Mouse (Mus musculus): ENCODE results near the gene Cage1. TPM values are rescaled to one million over a fixed set of nuclear protein-coding genes. Genes with fewer than 3 reads are reported as not detected.

The Cage1 gene
- polyA plus RNA-seq, 1 experiment from 2014 or later = 0.94 TPM

DNA sequence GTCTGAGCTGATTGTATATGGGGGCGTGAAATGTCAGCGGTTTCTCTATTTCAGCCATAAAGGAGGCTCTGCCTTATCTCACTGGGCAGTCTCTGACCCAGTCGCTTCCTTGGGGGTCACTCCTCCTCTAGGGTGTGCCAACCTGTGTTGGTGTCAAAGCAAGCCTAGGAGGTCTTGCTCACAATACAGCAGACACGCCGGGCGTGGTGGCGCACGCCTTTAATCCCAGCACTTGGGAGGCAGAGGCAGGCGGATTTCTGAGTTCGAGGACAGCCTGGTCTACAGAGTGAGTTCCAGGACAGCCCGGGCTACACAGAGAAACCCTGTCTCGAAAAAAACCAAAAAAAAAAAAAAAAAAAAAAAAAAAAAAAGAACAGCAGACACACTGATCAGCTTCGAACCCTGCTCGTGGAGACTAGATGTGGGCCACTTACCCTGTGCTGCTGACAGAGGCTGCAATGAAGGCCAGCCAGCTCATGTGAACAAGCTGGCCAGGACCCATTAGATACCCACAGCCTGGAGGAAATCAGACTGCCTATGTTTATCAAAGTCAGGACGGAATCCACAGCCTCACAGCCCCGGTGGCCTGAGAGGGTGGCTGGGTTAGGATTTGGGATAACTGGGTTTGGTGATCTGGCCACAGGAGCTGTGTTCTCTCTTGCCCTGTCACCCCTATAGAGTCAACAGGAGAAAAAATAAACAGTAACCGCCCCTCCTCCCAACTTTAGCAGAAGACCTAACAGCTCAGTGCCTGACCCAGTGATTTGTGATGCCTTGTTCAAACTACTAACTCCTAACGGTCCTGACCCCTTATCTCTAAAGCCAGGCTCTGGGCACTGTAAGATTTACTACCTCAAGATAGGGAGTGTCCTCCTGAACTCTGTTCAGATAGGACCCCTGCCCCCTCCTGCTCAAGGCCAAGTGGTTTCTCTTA, 36.8 kb upstream of the Cage1 start:
- H3K27me3 ChIP-seq (ENCODE audit: control insufficient read depth, insufficient read depth, low read length) = no peaks in the 10 kb centered on the region
- H3K4me3 ChIP-seq (ENCODE audit: low read depth, low read length) = no peak overlapping the region
- H3K4me1 ChIP-seq (ENCODE audit: control insufficient read depth, insufficient read depth, low read length) = peaks cover 16% of the 10 kb centered on the region
- ATAC-seq (replicated peaks; ENCODE audit: insufficient number of reproducible peaks, low FRiP score, low TSS enrichment) = peak; percentile 33; the same call in 1 of the 2 replicates
- H3K9me3 ChIP-seq (replicated peaks; ENCODE audit: control insufficient read depth, low read length) = no peaks in the 10 kb centered on the region
- H3K9ac ChIP-seq (ENCODE audit: low read depth, low read length) = peak overlapping the region; percentile 43
- peak overlapping the region; percentile 72 for H3K27ac ChIP-seq (ENCODE audit: low read depth, low read length)
- H3K4me2 ChIP-seq = peak overlapping the region; percentile 22; the same call in 1 of the 2 replicates
- no peaks in the 10 kb centered on the region for H3K36me3 ChIP-seq (ENCODE audit: control insufficient read depth, insufficient read depth, low read length)
- 61% methylated on average over 18 of the region's 18 CpGs for WGBS (ENCODE audit: insufficient replicate concordance)

DNA sequence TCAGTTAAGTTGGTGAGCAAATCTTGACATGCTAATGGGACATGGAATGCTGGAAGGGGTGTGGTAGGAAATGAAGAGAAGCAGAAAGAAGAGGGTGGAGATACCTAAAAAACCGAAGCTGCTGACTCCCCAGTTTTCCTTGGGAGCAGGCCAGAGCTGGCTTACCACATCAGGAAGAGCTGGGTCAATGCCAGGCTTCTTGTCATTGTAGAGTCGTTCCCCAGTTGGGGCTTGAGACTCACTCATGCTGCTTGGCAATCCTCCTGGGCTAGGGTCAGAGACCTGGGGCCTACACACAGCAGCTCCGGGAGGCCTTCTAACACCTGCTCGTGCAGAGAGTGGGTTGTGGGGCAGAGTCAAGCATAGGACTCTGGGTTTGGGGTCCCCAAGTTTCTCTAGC, 34.1 kb upstream of the Cage1 start:
- no peak for ATAC-seq (replicated peaks; ENCODE audit: insufficient number of reproducible peaks, low FRiP score, low TSS enrichment)
- no peak overlapping the region for H3K9ac ChIP-seq (ENCODE audit: low read depth, low read length)
- no peak overlapping the region for H3K4me3 ChIP-seq (ENCODE audit: low read depth, low read length)
- peaks cover 12% of the 10 kb centered on the region for H3K4me1 ChIP-seq (ENCODE audit: control insufficient read depth, insufficient read depth, low read length)
- no peak overlapping the region for H3K27ac ChIP-seq (ENCODE audit: low read depth, low read length)
- WGBS (ENCODE audit: insufficient replicate concordance) = 68% methylated on average over 4 of the region's 4 CpGs
- H3K27me3 ChIP-seq (ENCODE audit: control insufficient read depth, insufficient read depth, low read length) = no peaks in the 10 kb centered on the region
- H3K4me2 ChIP-seq = no peak overlapping the region
- no peaks in the 10 kb centered on the region for H3K9me3 ChIP-seq (replicated peaks; ENCODE audit: control insufficient read depth, low read length)
- H3K36me3 ChIP-seq (ENCODE audit: control insufficient read depth, insufficient read depth, low read length) = no peaks in the 10 kb centered on the region

DNA sequence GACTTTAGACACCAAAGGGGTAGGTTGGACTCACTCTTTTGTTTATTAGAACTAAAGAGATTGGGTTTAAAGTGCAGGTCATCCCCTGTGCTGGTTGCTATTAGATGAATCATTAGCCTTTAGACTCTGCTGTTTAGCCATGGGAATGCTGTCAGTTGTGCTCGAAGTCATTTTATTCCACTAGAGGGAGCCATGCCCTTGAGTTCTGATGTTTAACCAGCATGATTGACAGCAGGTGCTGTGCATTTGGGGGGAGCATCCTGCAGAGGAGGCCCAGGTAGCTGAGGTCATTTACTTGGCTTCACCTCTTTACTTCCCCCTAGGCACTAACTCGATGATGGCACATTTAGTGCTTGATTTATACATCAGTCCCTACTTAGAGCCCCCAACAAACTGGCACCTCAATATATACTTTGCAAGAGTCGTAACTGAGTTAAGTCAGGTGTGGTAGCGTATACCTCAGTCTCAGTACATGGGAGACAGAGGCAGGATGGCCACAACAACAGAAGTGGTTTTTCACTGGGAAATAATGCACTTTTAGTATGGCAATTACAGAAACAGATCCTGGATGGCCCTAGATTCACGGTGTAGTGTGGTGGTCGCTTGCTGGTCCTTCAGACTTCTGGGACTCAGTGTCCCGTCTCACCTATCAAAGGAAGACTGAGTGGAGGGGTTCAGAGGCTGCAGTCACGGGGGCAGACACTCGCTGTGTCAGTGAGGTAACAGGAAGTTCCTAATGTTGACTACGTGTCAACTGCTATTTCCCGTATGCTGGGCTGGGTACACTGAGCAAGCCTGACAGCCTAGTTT, 28.2 kb upstream of the Cage1 start:
- H3K4me2 ChIP-seq = no peak overlapping the region
- no peak overlapping the region for H3K27ac ChIP-seq (ENCODE audit: low read depth, low read length)
- H3K36me3 ChIP-seq (ENCODE audit: control insufficient read depth, insufficient read depth, low read length) = peaks cover 6% of the 10 kb centered on the region
- H3K9me3 ChIP-seq (replicated peaks; ENCODE audit: control insufficient read depth, low read length) = no peaks in the 10 kb centered on the region
- H3K9ac ChIP-seq (ENCODE audit: low read depth, low read length) = no peak overlapping the region
- WGBS (ENCODE audit: insufficient replicate concordance) = 70% methylated on average over 11 of the region's 11 CpGs
- ATAC-seq (replicated peaks; ENCODE audit: insufficient number of reproducible peaks, low FRiP score, low TSS enrichment) = no peak
- H3K4me1 ChIP-seq (ENCODE audit: control insufficient read depth, insufficient read depth, low read length) = no peaks in the 10 kb centered on the region
- no peaks in the 10 kb centered on the region for H3K27me3 ChIP-seq (ENCODE audit: control insufficient read depth, insufficient read depth, low read length)
- no peak overlapping the region for H3K4me3 ChIP-seq (ENCODE audit: low read depth, low read length)

DNA sequence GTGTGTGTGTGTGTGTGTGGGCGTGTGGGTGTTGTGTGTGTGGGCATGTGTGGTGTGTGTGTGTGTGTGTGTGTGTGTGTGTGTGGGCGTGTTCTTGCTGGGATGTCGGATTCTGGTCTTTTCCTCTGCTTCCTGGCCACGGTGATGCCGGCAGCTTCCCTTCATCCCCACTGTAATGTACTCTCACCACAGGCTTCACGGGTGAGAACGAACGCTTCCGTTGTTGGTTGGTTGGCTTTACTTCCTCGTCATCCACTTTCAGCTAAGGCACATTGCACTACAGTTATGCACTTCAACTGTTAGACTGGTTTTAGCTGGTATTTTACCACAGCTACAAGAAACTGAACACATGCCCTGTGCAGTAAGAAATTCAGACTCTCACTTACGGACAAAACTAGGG, 25.8 kb upstream of the Cage1 start:
- Histone ChIP-seq H3K9ac (ENCODE audit: low read depth, low read length) (no peak overlapping the region), H3K27me3 (ENCODE audit: control insufficient read depth, insufficient read depth, low read length) (no peaks in the 10 kb centered on the region), H3K9me3 (replicated peaks; ENCODE audit: control insufficient read depth, low read length) (no peaks in the 10 kb centered on the region), H3K4me1 (ENCODE audit: control insufficient read depth, insufficient read depth, low read length) (no peaks in the 10 kb centered on the region), H3K4me2 (no peak overlapping the region), H3K36me3 (ENCODE audit: control insufficient read depth, insufficient read depth, low read length) (peaks cover 16% of the 10 kb centered on the region), H3K4me3 (ENCODE audit: low read depth, low read length) (no peak overlapping the region), H3K27ac (ENCODE audit: low read depth, low read length) (no peak overlapping the region)
- no peak for ATAC-seq (replicated peaks; ENCODE audit: insufficient number of reproducible peaks, low FRiP score, low TSS enrichment)
- 88% methylated on average over 11 of the region's 11 CpGs for WGBS (ENCODE audit: insufficient replicate concordance)

DNA sequence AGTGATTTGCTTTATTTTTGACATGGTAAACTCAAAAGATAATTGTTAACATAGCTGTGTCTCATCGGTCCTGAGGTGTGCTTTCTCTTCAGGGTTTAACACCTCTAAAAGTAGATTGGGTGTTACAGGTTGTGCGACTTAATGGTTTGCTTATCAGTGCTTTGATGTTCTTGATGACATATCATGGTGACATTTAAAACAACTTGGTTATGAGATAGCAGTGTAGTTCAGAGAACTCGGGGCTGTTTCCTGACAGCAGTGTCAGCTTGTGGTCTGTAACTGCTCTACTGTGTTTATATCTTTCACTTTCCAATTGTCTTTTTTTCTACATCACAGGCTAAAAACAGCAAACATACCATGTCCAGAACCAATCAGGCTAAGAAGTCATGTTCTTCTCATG, 13.0 kb upstream of the Cage1 start:
- H3K36me3 ChIP-seq (ENCODE audit: control insufficient read depth, insufficient read depth, low read length) = peaks cover 32% of the 10 kb centered on the region
- H3K4me1 ChIP-seq (ENCODE audit: control insufficient read depth, insufficient read depth, low read length) = no peaks in the 10 kb centered on the region
- no peaks in the 10 kb centered on the region for H3K9me3 ChIP-seq (replicated peaks; ENCODE audit: control insufficient read depth, low read length)
- no peak for ATAC-seq (replicated peaks; ENCODE audit: insufficient number of reproducible peaks, low FRiP score, low TSS enrichment)
- no peak overlapping the region for H3K27ac ChIP-seq (ENCODE audit: low read depth, low read length)
- H3K4me3 ChIP-seq (ENCODE audit: low read depth, low read length) = no peak overlapping the region
- no peak overlapping the region for H3K4me2 ChIP-seq
- no peak overlapping the region for H3K9ac ChIP-seq (ENCODE audit: low read depth, low read length)
- no peaks in the 10 kb centered on the region for H3K27me3 ChIP-seq (ENCODE audit: control insufficient read depth, insufficient read depth, low read length)
- 36% methylated on average over 3 of the region's 3 CpGs for WGBS (ENCODE audit: insufficient replicate concordance)

DNA sequence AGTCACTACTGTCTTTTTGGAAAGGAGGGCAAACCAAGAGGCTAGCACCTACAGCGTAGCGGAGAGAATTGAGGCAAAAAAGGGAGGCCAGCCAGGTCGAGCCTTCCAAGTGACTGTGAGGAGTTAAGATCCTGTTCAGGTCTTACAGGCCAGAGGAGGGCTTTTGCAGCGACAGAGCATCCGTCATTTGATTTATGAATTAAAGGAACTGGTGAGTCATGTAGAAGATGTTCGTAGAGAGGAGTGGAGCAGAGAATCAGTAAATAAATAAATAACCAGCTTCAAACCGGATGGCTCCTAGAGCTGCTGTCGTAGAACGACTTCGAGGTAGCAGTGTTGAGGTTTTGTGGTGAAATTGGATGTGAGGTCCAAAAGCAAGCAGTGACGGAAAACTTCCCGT, 942 bp upstream of the Cage1 start:
- Histone ChIP-seq H3K4me2 (peak overlapping the region; percentile 64), H3K9ac (ENCODE audit: low read depth, low read length) (peak overlapping the region; percentile 84), H3K36me3 (ENCODE audit: control insufficient read depth, insufficient read depth, low read length) (peaks cover 6% of the 10 kb centered on the region; the same call in 1 of the 2 replicates), H3K4me1 (ENCODE audit: control insufficient read depth, insufficient read depth, low read length) (peaks cover 8% of the 10 kb centered on the region; the same call in 1 of the 2 replicates), H3K9me3 (replicated peaks; ENCODE audit: control insufficient read depth, low read length) (no peaks in the 10 kb centered on the region), H3K27ac (ENCODE audit: low read depth, low read length) (no peak overlapping the region), H3K4me3 (ENCODE audit: low read depth, low read length) (peak overlapping the region; percentile 84), H3K27me3 (ENCODE audit: control insufficient read depth, insufficient read depth, low read length) (no peaks in the 10 kb centered on the region)
- 46% methylated on average over 12 of the region's 12 CpGs for WGBS (ENCODE audit: insufficient replicate concordance)
- ATAC-seq (replicated peaks; ENCODE audit: insufficient number of reproducible peaks, low FRiP score, low TSS enrichment) = no peak

DNA sequence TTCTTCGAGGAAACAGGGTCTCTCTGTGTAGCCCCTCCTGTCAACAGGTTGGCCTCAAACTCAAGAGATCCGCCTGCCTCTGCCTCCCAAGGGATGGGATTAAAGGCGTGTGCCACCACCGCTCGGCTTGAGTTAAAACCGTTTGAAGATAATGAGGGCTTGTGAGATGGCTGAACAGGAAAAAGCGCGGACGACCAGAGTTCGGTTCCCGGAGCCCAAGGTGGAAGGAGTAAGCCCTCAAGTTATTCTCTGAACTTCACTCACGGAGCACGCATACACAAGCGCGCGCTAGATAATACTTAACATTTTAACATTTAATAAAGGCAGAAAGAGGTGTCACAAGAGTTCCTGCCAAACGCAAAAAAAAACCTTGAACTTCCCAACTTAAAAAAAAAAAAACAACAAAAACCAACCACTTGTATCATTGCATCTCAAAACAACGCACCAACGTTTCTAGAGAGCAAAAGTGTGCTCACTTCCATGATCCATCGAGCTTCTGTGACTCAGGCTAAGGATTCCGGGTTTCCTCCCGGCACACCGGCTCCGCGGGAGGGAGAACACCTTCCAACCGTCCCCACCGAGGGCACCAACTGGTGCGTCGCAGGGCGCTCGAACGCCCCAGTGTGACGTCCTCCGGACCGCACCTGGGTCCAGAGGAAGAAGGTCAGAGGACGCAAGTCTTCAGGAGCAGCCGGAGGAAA, 376 bp downstream of the Cage1 start, which contains the start of gene Riok1:
TSS of gene Riok1 (plus strand) at position 653 of the 701 bp plus-strand sequence.
- ATAC-seq (replicated peaks; ENCODE audit: insufficient number of reproducible peaks, low FRiP score, low TSS enrichment) = peak; percentile 66
- Histone ChIP-seq H3K27ac (ENCODE audit: low read depth, low read length) (peak within 1 kb of the TSS; percentile 74), H3K9ac (ENCODE audit: low read depth, low read length) (peak within 1 kb of the TSS; percentile 84), H3K36me3 (ENCODE audit: control insufficient read depth, insufficient read depth, low read length) (0 out of 2 replicates have a peak, but pooled peaks cover 3% of the 10 kb centered on the region), H3K4me2 (peak within 1 kb of the TSS; percentile 64), H3K4me3 (ENCODE audit: low read depth, low read length) (peak within 1 kb of the TSS; percentile 84), H3K4me1 (ENCODE audit: control insufficient read depth, insufficient read depth, low read length) (peaks cover 8% of the 10 kb centered on the region; the same call in 1 of the 2 replicates), H3K9me3 (replicated peaks; ENCODE audit: control insufficient read depth, low read length) (no peaks in the 10 kb centered on the region), H3K27me3 (ENCODE audit: control insufficient read depth, insufficient read depth, low read length) (no peaks in the 10 kb centered on the region)
- 8% methylated on average over 37 of the region's 37 CpGs for WGBS (ENCODE audit: insufficient replicate concordance)

DNA sequence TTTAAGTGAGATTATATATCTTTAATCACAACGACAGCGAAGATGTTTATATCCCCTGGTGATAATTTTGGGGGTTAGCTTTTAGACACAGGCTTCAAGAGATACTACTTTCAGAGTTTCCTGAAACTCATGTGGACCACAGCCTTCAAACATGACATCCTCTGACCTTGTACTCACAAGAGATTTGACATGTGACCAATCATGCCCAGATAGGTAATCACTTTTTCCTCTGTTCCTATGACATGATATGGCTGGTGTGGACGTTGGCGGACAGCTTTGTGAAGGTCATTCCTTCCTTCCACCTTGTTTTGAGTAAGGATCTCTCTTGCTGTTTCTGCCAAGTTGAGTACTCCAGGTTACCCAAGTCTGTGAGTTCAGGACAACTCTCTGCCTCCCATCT, 8.5 kb downstream of the Cage1 start:
- Histone ChIP-seq H3K27me3 (ENCODE audit: control insufficient read depth, insufficient read depth, low read length) (no peaks in the 10 kb centered on the region), H3K9ac (ENCODE audit: low read depth, low read length) (no peak overlapping the region), H3K4me2 (no peak overlapping the region), H3K9me3 (replicated peaks; ENCODE audit: control insufficient read depth, low read length) (no peaks in the 10 kb centered on the region), H3K4me3 (ENCODE audit: low read depth, low read length) (no peak overlapping the region), H3K27ac (ENCODE audit: low read depth, low read length) (no peak overlapping the region), H3K4me1 (ENCODE audit: control insufficient read depth, insufficient read depth, low read length) (no peaks in the 10 kb centered on the region), H3K36me3 (ENCODE audit: control insufficient read depth, insufficient read depth, low read length) (no peaks in the 10 kb centered on the region)
- WGBS (ENCODE audit: insufficient replicate concordance) = 63% methylated on average over 4 of the region's 4 CpGs
- no peak for ATAC-seq (replicated peaks; ENCODE audit: insufficient number of reproducible peaks, low FRiP score, low TSS enrichment)

Measured in heart, embryonic 11.5 days (tissue).